Mouse (Mus musculus): ENCODE measurements around the gene Hsp90ab1.

DNA sequence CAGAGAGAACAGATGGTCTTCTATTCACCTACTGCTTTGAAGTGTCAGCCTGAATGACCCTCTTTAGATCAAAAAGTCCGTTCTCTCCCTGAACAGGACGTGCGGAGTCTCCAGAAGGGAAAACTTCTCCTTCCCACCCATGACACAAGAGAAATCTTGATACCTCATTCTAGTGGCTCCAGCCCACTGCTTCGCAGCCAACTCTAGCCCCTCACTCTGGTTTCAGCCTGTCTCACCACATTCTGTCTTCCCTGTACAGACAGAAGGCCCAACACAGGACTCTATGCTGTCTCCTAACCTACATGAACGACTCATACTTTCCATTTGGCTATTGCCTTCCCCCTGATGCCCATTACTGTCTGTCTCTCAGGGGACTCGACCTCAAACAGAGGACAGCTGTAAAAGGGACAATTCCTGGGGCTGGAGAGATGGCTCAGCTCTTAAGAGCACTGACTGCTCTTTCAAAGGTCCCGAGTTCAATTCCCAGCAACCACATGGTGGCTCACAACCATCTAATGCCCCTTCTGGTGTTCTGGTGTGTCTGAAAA, 21.7 kb downstream of the Hsp90ab1 start:
- TF ChIP-seq POLR2A (IDR thresholded peaks at IDR 0.05; ENCODE audit: insufficient read depth, low read depth, low read length) (no peak), EP300 (IDR thresholded peaks at IDR 0.05; ENCODE audit: insufficient read depth, low read depth, low read length) (no peak)
